In genomic region chr7:74399154-74399553, GRCm38 (mm10) we compare ENCODE assay signal across 29 mouse cellular contexts.
DNase-seq lines count a peak whose midpoint lies in the region; ATAC-seq lines count a peak whose summit lies in the region.
"Had no signal": no experiment of that assay in that cellular context is flagged by ENCODE, and none has a peak within 500 bp of the region (broad histone marks: within the 10 kb centered on the region; RNA-seq: fewer than 3 reads in every experiment).

No protein-coding gene starts in this region.

- H3K9ac ChIP-seq in kidney, embryonic 15.5 days: no peak overlapping the region
- H3K9ac ChIP-seq: embryonic facial prominence, embryonic 13.5 days; forebrain, embryonic 13.5 days; heart, embryonic 12.5 days; heart, embryonic 15.5 days; hindbrain, embryonic 13.5 days had no signal

- H3K4me3 ChIP-seq in kidney, embryonic 15.5 days (replicated peaks): no peak overlapping the region
- no peak overlapping the region for H3K4me3 ChIP-seq in limb, embryonic 10.5 days
- H3K4me3 ChIP-seq: embryonic facial prominence, embryonic 10.5 days; embryonic facial prominence, embryonic 13.5 days; erythroblast, embryonic 14.5 days; forebrain, embryonic 13.5 days; heart, embryonic 12.5 days; heart, embryonic 15.5 days; hindbrain, embryonic 10.5 days; hindbrain, embryonic 13.5 days had no signal

- no peaks in the 10 kb centered on the region for H3K9me3 ChIP-seq in kidney, embryonic 15.5 days (replicated peaks)
- H3K9me3 ChIP-seq in limb, embryonic 10.5 days (replicated peaks): no peaks in the 10 kb centered on the region
- H3K9me3 ChIP-seq: embryonic facial prominence, embryonic 10.5 days; embryonic facial prominence, embryonic 13.5 days; forebrain, embryonic 13.5 days; heart, embryonic 12.5 days; heart, embryonic 15.5 days; hindbrain, embryonic 10.5 days; hindbrain, embryonic 13.5 days had no signal

- H3K36me3 ChIP-seq in kidney, embryonic 15.5 days: no peaks in the 10 kb centered on the region
- no peaks in the 10 kb centered on the region for H3K36me3 ChIP-seq in limb, embryonic 10.5 days
- H3K36me3 ChIP-seq: embryonic facial prominence, embryonic 10.5 days; embryonic facial prominence, embryonic 13.5 days; G1E; heart, embryonic 12.5 days; heart, embryonic 15.5 days; hindbrain, embryonic 10.5 days; hindbrain, embryonic 13.5 days had no signal

- no peak overlapping the region for H3K4me2 ChIP-seq in kidney, embryonic 15.5 days
- H3K4me2 ChIP-seq: embryonic facial prominence, embryonic 13.5 days; forebrain, embryonic 13.5 days; heart, embryonic 12.5 days; heart, embryonic 15.5 days; hindbrain, embryonic 13.5 days had no signal

- WGBS in kidney, embryonic 15.5 days: 77% methylated on average over 4 of the region's 4 CpGs
- WGBS in limb, embryonic 10.5 days: 93% methylated on average over 4 of the region's 4 CpGs

- H3K27ac ChIP-seq in kidney, embryonic 15.5 days: peak overlapping the region; percentile 33
- 0 out of 2 replicates have a peak overlapping the region, but pooled peaks have one; percentile 14 for H3K27ac ChIP-seq in limb, embryonic 10.5 days
- H3K27ac ChIP-seq: embryonic facial prominence, embryonic 10.5 days; embryonic facial prominence, embryonic 13.5 days; forebrain, embryonic 13.5 days; heart, embryonic 15.5 days; hindbrain, embryonic 10.5 days; hindbrain, embryonic 13.5 days had no signal

- H3K4me1 ChIP-seq in kidney, embryonic 15.5 days: peaks cover 14% of the 10 kb centered on the region
- H3K4me1 ChIP-seq in limb, embryonic 10.5 days: peaks cover 18% of the 10 kb centered on the region
- H3K4me1 ChIP-seq: embryonic facial prominence, embryonic 13.5 days; forebrain, embryonic 13.5 days; heart, embryonic 12.5 days; heart, embryonic 15.5 days had no signal

- ATAC-seq in kidney, embryonic 15.5 days (replicated peaks; ENCODE audit: low FRiP score): no peak
- ATAC-seq: activated CD4-positive, CD25-positive, alpha-beta regulatory T cell, adult 4 months; forebrain, embryonic 13.5 days; forebrain, embryonic 16.5 days; hindbrain, embryonic 16.5 days; Patski had no signal

- no peaks in the 10 kb centered on the region for H3K27me3 ChIP-seq in kidney, embryonic 15.5 days
- peaks cover 19% of the 10 kb centered on the region for H3K27me3 ChIP-seq in limb, embryonic 10.5 days (ENCODE audit: low read depth, poor library complexity, severe bottlenecking)
- H3K27me3 ChIP-seq: CH12.LX; embryonic facial prominence, embryonic 13.5 days; forebrain, embryonic 13.5 days; heart, embryonic 12.5 days; heart, embryonic 15.5 days; hindbrain, embryonic 13.5 days; Patski had no signal

- DNase-seq in kidney, adult 18-20 months: peak; percentile 52
- DNase-seq in kidney, adult 11 months: no peak
- DNase-seq in kidney, postnatal 4 days: no peak
- peak; percentile 13 for DNase-seq in R1 (ENCODE audit: low read depth, low spot score)
- no peak for DNase-seq in limb, embryonic 10.5 days (ENCODE audit: low spot score)
- DNase-seq in right cerebral cortex, adult 2 months (ENCODE audit: low spot score in 2 of 2): no peak
- DNase-seq: adrenal gland, adult 8-10 months; adrenal gland, postnatal 25 days; B cell, adult 2 months; embryo, embryonic 11 days; gastrocnemius, postnatal 10 days; gastrocnemius, postnatal 36 days; heart, postnatal 10 days; heart, postnatal 36 days had no signal

Comparison
In these comparisons a context has a peak if more than half of its experiments do, and no peak if none do; other contexts are left out.
1. DNase-seq: peak in kidney, adult 18-20 months (single experiment) and R1 (single experiment); none in kidney, adult 11 months (single experiment), kidney, postnatal 4 days (0 of 2), limb, embryonic 10.5 days (single experiment) and right cerebral cortex, adult 2 months (0 of 2).